Mouse (Mus musculus) CD4-positive, CD25-positive, alpha-beta regulatory T cell, adult 2 months (primary cell): ENCODE data around the gene Il1rapl1.

Source experiments
- DNase-seq: peaks from one replicate; pipeline ENCODE4 v3.0.0-alpha.2; 2012; ENCODE audit warnings: low read depth, low spot score

Gene Il1rapl1

DNA sequence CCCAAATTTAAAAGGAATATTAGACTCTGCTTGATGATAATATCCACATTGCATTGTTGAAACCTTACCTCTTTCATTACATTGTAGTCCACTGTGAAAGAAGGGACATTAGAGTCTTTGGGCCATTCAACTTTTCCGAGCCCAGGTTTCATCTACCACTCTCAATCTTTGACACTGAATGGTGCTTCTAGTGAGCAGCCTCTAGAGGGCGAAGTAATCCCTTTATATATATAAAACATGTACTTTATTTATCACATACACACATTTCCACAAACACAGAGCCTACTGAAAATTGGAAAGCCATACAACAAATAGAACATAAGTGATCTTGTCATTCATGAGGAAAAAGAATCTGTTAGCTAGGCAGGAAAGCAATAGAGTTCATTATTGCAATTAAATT lies 459.8 kb downstream of the Il1rapl1 start:
- DNase-seq, result no peak

DNA sequence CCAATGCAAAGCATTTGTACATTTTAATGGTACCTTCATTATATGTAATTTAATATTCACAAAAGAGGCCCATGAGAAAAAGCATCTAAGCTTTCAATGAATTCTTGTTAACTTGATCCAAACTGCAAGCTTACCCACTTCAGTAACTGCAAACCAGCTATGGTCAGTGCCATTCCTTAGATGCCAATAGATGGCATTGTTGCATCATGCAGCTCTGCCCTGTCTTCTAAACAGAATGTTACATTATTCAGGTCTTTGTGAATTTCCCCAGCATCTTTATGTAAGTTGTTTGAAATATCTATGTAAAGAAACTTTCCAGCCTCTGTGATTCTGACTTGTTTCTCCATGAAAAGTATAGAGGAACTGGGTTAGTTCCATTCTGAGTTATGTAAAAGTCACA lies 514.5 kb downstream of the Il1rapl1 start:
- no peak for DNase-seq

- DNase-seq, result no peak
Observed at GRCm38 (mm10) chrX:87507997-87508396, 607.4 kb downstream of the Il1rapl1 start.

GRCm38 (mm10) chrX:87502604-87503003 lies 612.8 kb downstream of the Il1rapl1 start:
- no peak for DNase-seq

DNA sequence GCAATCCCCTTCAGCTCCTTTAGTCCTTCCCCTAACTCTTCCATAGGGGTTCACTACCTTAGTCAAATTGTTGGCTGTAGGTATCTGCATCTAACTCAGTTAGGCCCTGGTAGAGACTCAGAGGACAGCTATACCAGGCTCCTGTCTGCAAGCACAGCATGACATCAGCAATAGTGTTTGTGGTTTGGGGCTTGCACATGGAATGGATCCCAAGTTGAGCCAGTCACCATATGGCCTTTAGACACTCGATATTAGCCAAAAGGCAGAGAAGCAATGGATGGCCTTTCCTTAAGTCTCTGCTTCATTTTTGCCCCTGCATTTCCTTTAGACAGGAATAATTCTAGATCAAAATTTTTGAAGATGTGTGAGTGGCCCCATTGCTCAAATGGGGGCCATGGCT lies 632.0 kb downstream of the Il1rapl1 start:
- no peak for DNase-seq

DNA sequence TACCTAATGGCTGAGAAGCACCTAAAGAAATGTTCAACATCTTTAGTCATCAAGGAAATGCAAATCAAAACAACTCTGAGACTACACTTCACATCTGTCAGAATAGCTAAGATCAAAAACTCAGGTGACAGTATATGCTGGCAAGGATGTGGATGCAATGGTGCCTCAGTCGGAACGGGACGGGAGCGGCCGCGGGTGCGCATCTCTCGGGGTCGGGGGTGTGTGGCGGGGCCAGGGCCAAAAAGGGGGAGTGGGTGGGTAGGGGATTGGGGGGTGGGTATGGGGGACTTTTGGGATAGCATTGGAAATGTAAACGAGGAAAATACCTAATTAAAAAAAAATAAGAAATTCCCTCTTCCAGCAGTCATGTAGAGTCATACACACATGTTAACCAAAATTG lies 877.3 kb downstream of the Il1rapl1 start:
- peak; percentile 97 for DNase-seq

DNA sequence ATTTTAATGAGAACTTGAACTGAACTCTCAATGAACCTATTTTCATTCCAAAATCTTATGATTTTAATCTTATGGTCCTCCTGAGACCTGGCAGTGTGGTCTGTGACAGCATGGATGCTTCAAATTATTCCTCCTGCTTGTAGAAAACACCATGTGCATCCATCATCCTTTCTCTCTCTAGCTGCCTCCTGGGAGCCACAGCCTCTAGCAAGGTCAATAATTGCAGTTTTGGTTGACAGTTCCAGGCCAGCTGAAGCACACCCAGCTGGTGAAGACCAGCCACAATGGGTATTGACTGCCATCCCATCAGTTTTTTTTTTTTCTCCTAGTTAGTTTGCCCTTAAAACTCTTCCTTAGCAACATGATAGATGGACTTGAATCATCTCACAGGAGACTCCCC lies 890.2 kb downstream of the Il1rapl1 start:
- DNase-seq, result no peak

GRCm38 (mm10) chrX:87002296-87002695 lies 1113.1 kb downstream of the Il1rapl1 start:
- no peak for DNase-seq

- DNase-seq, result no peak
Observed at GRCm38 (mm10) chrX:86955126-86955525, 1160.3 kb downstream of the Il1rapl1 start.

DNA sequence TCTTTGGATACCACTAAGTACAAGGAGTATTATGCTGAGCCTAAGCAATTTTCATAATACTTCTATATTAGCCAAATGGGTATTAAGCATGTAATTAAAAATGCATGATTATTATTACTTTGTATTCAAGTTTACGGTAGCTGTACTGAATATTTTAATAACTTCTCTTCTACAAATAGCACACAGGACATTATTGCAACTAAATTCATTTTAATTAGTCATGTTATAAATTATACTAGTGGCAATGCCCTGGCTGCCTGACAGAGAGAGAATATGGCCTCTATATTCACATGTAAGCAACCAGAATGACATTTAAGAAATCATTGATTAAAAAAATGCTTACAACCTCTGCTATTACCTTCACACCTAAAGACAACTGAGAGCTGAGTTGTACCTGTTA lies 1160.8 kb downstream of the Il1rapl1 start:
- no peak for DNase-seq

DNA sequence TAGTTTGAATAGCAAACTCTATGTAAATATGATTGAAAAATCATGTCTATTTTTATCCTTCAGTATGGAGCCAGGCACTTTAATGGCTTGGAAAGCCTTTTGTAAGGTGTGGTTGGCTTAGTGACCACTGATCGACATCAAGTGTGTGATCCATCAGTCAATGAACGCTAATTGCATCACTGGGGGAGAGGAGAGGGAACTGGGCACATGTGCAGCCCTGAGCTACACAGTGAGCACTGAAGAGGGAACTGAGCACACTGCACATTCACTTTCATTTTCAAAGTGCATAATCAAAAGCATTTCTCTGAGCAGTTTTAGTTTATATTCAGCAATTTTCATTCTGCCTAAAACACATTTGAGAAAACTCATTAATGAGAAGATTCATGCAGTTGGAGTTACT lies 1164.5 kb downstream of the Il1rapl1 start:
- no peak for DNase-seq

- DNase-seq, result no peak
Observed at GRCm38 (mm10) chrX:86949112-86949511, 1166.3 kb downstream of the Il1rapl1 start.

DNA sequence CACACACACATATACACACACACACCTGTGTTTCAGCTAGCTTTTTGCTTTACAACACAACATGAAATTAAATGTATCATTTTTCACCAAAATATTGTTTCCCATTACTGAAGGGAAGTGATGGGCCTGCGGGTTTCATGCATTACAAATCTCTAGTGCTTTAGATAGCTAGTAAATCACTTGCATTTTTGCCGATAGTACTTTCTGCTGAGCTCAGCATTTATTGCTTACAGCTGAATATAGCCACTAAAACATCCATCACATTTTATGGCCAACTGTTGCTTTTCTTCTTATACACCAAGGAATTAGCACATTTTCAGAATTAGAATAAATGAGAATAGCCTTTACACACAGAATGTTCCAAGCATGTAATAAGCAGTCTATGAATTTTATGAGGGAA lies 1260.6 kb downstream of the Il1rapl1 start:
- no peak for DNase-seq

GRCm38 (mm10) chrX:86808218-86808617 lies 1307.2 kb downstream of the Il1rapl1 start:
- DNase-seq, result no peak

- DNase-seq, result no peak
Observed at GRCm38 (mm10) chrX:86802725-86803124, 1312.7 kb downstream of the Il1rapl1 start.

DNA sequence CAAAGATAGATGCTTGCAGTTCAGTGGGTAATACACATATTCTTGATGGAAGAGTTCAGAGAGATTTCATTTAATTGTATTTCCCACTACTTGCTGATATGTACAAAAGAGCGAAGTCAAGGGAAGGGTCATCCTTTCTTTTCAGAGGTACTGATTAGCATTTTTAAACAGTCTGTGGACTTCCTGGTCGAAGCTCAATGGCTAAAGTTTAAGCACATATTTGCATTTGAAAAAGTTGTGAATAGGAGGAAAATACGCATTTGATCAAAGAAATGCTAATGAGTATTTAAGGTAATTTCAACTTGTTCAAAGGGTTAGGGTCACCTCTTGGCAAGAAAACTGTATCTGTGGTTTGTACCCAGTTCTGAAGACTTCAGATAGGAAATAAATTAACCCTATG lies 1386.6 kb downstream of the Il1rapl1 start:
- DNase-seq, result no peak
